Mouse (Mus musculus): ENCODE data around the gene Tmem178b. TPM values are rescaled to one million over a fixed set of nuclear protein-coding genes. Genes with fewer than 3 reads are reported as not detected.

Tmem178b gene
- polyA plus RNA-seq, 1 experiment from 2014 or later, result 0.05 TPM

Other genes with a start within 250 kb of the Tmem178b start
- 14.6 and 16.0 TPM in 2 replicates for gene Braf, start 147.8 kb upstream of the Tmem178b start, polyA plus RNA-seq (2016; fragmentation: Nextera tagmentation; extraction: Ambion mirVana)
- gene Mrps33, start 62.3 kb upstream of the Tmem178b start, polyA plus RNA-seq (2016; fragmentation: Nextera tagmentation; extraction: Ambion mirVana), result 205 and 206 TPM in 2 replicates